23 mouse cellular contexts compared by ENCODE assay signal in the genomic region with DNA sequence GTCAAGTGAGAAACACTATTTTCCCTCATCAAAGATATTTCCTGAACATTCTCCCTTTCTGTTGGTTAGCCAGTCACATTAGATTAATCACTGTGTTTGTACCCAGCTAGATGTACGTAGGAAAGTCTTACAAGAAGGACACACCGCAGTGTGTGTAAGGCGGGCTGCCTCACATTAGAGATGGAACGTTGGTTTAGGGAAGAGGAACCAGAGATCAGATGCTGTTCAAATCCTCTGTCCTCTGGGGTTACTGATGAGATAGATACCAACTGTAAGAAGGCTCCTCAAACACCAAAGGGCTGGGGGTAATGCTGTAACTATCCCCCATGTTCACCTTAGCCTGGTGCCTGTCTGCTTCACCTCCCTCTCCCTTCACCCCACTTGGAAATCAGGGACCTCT. TPM values are rescaled to one million over a fixed set of nuclear protein-coding genes. Genes with fewer than 3 reads are reported as not detected.
DNase-seq lines count a peak whose midpoint lies in the region; ATAC-seq and TF ChIP-seq lines count a peak whose summit lies in the region.
"Had no signal": no experiment of that assay in that cellular context is flagged by ENCODE, and none has a peak within 500 bp of the region (broad histone marks: within the 10 kb centered on the region; RNA-seq: fewer than 3 reads in every experiment).

No protein-coding gene starts in this region.

- H3K79me2 ChIP-seq in CH12.LX (replicated peaks; ENCODE audit: control insufficient read depth, extremely low read depth, insufficient read depth, poor library complexity, severe bottlenecking) (peaks cover 24% of the 10 kb centered on the region), MEL (ENCODE audit: control insufficient read depth, insufficient read depth, low read length, poor library complexity) (no peaks in the 10 kb centered on the region)

- no peak for ATAC-seq in monocyte, adult 5-6 weeks (replicated peaks; ENCODE audit: insufficient number of reproducible peaks, low FRiP score, low TSS enrichment, poor library complexity, severe bottlenecking)
- ATAC-seq: activated CD4-positive, CD25-positive, alpha-beta regulatory T cell, adult 4 months; CD4-positive, CD25-positive, alpha-beta regulatory T cell, adult 4 months; Patski had no signal

- no peak for TF ChIP-seq EP300 in CH12.LX (IDR thresholded peaks at IDR 0.05; ENCODE audit: low read length)
- peak; percentile 40 to 61; a peak in 2 of 4 replicates for TF ChIP-seq EP300 in MEL (IDR thresholded peaks at IDR 0.05; ENCODE audit: low read depth in 1 of 2, low read length in 2 of 2)

- peaks cover 10% of the 10 kb centered on the region for H3K9me3 ChIP-seq in CH12.LX (replicated peaks; ENCODE audit: low read length)
- no peaks in the 10 kb centered on the region for H3K9me3 ChIP-seq in MEL (replicated peaks; ENCODE audit: insufficient read depth, low read length)
- no peaks in the 10 kb centered on the region for H3K9me3 ChIP-seq in heart, embryonic 10.5 days
- H3K9me3 ChIP-seq: G1E had no signal

- peak overlapping the region; percentile 66 for H3K9ac ChIP-seq in CH12.LX (ENCODE audit: insufficient read depth, low read depth)
- peak overlapping the region; percentile 23; the same call in 1 of the 2 replicates for H3K9ac ChIP-seq in MEL (ENCODE audit: control insufficient read depth, low read depth, low read length, poor library complexity, severe bottlenecking)

- H3K4me2 ChIP-seq in CH12.LX (ENCODE audit: insufficient read depth, low read depth, poor library complexity, severe bottlenecking), result peak overlapping the region; percentile 75

- in situ Hi-C loops in CH12.LX (cut with MboI; ENCODE audit: low pct_ligation_motif_present, low pct_unique_long_range_greater_than_20kb, low sequenced_read_pairs), result no loop called here

- TF ChIP-seq RAD21 in CH12.LX (IDR thresholded peaks at IDR 0.05; ENCODE audit: low read depth, low read length) (no peak), MEL (IDR thresholded peaks at IDR 0.05; ENCODE audit: low read depth, low read length) (no peak)

- peaks cover 14 to 18% of the 10 kb centered on the region in 2 experiments for H3K36me3 ChIP-seq in CH12.LX (replicated peaks in 1 of 2; ENCODE audit: control insufficient read depth in 1 of 2, insufficient read depth in 1 of 2, low read length in 1 of 2)
- peaks cover 0 to 22% of the 10 kb centered on the region in 2 experiments; a peak in 2 of 4 replicates for H3K36me3 ChIP-seq in MEL (ENCODE audit: control insufficient read depth in 1 of 2, insufficient read depth in 2 of 2, low read length in 2 of 2)
- no peaks in the 10 kb centered on the region for H3K36me3 ChIP-seq in heart, embryonic 10.5 days
- H3K36me3 ChIP-seq: G1E had no signal

- dilution Hi-C loops in CH12.LX (cut with MboI; ENCODE audit: extremely low pct_ligation_motif_present, extremely low pct_unique_long_range_greater_than_20kb, low sequenced_read_pairs), result no loop called here

- TF ChIP-seq POLR2A in CH12.LX (IDR thresholded peaks at IDR 0.05; ENCODE audit: low read depth, low read length) (no peak), MEL (IDR thresholded peaks at IDR 0.05; ENCODE audit: control insufficient read depth in 1 of 2, insufficient read depth in 1 of 2, low read depth in 1 of 2, low read length in 2 of 2, poor library complexity in 1 of 2) (no peak)

- DNase-seq in CH12.LX (ENCODE audit: extremely low read depth) (no peak), MEL (ENCODE audit: low read depth, low spot score) (peak; percentile 52)
- DNase-seq in heart, embryonic 10.5 days (ENCODE audit: low spot score), result no peak
- DNase-seq: adrenal gland, adult 2 months; adrenal gland, adult 8-10 months; adrenal gland, postnatal 10 days; adrenal gland, postnatal 14 days; adrenal gland, postnatal 25 days; adrenal gland, postnatal 36 days; B cell, adult 2 months; cerebellum, adult 11 months; cerebellum, adult 11-12 months; cerebellum, adult 18-20 months; cerebellum, adult 2 months; cerebellum, adult 8-10 months had no signal

- H3K27ac ChIP-seq in CH12.LX (ENCODE audit: insufficient read depth, low read depth) (peak overlapping the region; percentile 98), MEL (ENCODE audit: control insufficient read depth, low read depth, low read length) (peak overlapping the region; percentile 29; the same call in 1 of the 2 replicates)
- H3K27ac ChIP-seq in heart, embryonic 10.5 days, result no peak overlapping the region

- H3K4me3 ChIP-seq in CH12.LX (replicated peaks in 1 of 3; ENCODE audit: low read depth in 2 of 3, low read length in 2 of 3, poor library complexity in 1 of 3) (peak overlapping the region in 2 of 3 experiments; percentile 10 to 39), MEL (ENCODE audit: control insufficient read depth in 1 of 2, insufficient read depth in 1 of 2, low read depth in 2 of 2, low read length in 2 of 2) (no peak overlapping the region)
- no peak overlapping the region for H3K4me3 ChIP-seq in heart, embryonic 10.5 days

- whole genome bisulfite sequencing in heart, embryonic 10.5 days, result 91% methylated on average over 4 of the region's 4 CpGs

- H3K27me3 ChIP-seq in CH12.LX (replicated peaks) (no peaks in the 10 kb centered on the region), MEL (ENCODE audit: control insufficient read depth in 1 of 2, insufficient read depth in 2 of 2, low read length in 2 of 2) (no peaks in the 10 kb centered on the region)
- H3K27me3 ChIP-seq in heart, embryonic 10.5 days (ENCODE audit: insufficient read depth, poor library complexity, severe bottlenecking), result peaks cover 6% of the 10 kb centered on the region; the same call in 1 of the 2 replicates

- TF ChIP-seq CTCF in CH12.LX (conservative IDR thresholded peaks at IDR 0.05 in 1 of 2, IDR thresholded peaks at IDR 0.05 in 1 of 2; ENCODE audit: low read depth in 2 of 2, low read length in 2 of 2) (no peak), MEL (IDR thresholded peaks at IDR 0.05 in 2 of 3, conservative IDR thresholded peaks at IDR 0.05 in 1 of 3; ENCODE audit: control insufficient read depth in 1 of 3, insufficient read depth in 1 of 3, low read depth in 2 of 3, low read length in 3 of 3, poor library complexity in 1 of 3, severe bottlenecking in 1 of 3) (no peak)

- H3K4me1 ChIP-seq in CH12.LX (ENCODE audit: control insufficient read depth in 1 of 2, insufficient read depth in 2 of 2), result peaks cover 45 to 79% of the 10 kb centered on the region in 2 experiments
- H3K4me1 ChIP-seq in MEL (ENCODE audit: control insufficient read depth in 1 of 2, insufficient read depth in 2 of 2, low read length in 2 of 2), result peaks cover 15 to 30% of the 10 kb centered on the region in 2 experiments
- H3K4me1 ChIP-seq in heart, embryonic 10.5 days, result no peaks in the 10 kb centered on the region

TF ChIP-seq in CH12.LX, 34 proteins besides CTCF, POLR2A, EP300 and RAD21 (continues in another document):
- TF ChIP-seq TCF12 (IDR thresholded peaks at IDR 0.05; ENCODE audit: low read depth, low read length) (0 out of 2 replicates have a peak, but pooled peaks have one; percentile 3), E2F4 (IDR thresholded peaks at IDR 0.05; ENCODE audit: insufficient replicate concordance, low read depth, low read length) (no peak), ZKSCAN1 (IDR thresholded peaks at IDR 0.05; ENCODE audit: borderline replicate concordance, low read depth, low read length) (no peak), CHD1 (IDR thresholded peaks at IDR 0.05; ENCODE audit: low read depth, low read length) (0 out of 2 replicates have a peak, but pooled peaks have one; percentile 57)

TF ChIP-seq in MEL, 35 proteins besides CTCF, POLR2A, EP300 and RAD21:
- TF ChIP-seq MYB (IDR thresholded peaks at IDR 0.05; ENCODE audit: low read depth, low read length) (0 out of 2 replicates have a peak, but pooled peaks have one; percentile 27), MXI1 (IDR thresholded peaks at IDR 0.05; ENCODE audit: low read depth, low read length) (no peak), TBP (IDR thresholded peaks at IDR 0.05; ENCODE audit: low read depth, low read length) (0 out of 2 replicates have a peak, but pooled peaks have one; percentile 29)
TF ChIP-seq in MEL: peak in this region for 2.

RNA-seq across cellular contexts. Expression of a gene that starts 19.7 kb away (rescaled TPM):
- total RNA-seq in CH12.LX (2012; rRNA removed) (252 and 321 TPM in 2 replicates), CH12.LX (2014; rRNA removed) (106 and 123 TPM in 2 replicates), MEL (2012; rRNA removed) (2.0 and 2.5 TPM in 2 replicates)
- polyA plus RNA-seq in CH12.LX (2012; ENCODE audit: insufficient read length, low read depth) (129 and 137 TPM in 2 replicates), MEL (2012; ENCODE audit: insufficient read depth in 1 of 2, insufficient read length in 2 of 2, low read depth in 1 of 2, low replicate concordance in 2 of 2, missing spikeins in 1 of 2) (1 to 10 TPM in 1 of 2 experiments, not detected in 1; 3.4 TPM)
- polyA plus RNA-seq in heart, embryonic 10.5 days (2016; fragmentation: Nextera tagmentation; extraction: Ambion mirVana), result 5.7 and 7.0 TPM in 2 replicates
- 0.57 to 1.3 TPM (median 1.2 TPM) in 3 replicates for total RNA-seq in monocyte, adult 5-6 weeks (2017)

RNA-seq across cellular contexts. Expression of a gene that starts 24.8 kb away (rescaled TPM):
- total RNA-seq in CH12.LX (2012; rRNA removed) (483 and 965 TPM in 2 replicates), CH12.LX (2014; rRNA removed) (261 and 321 TPM in 2 replicates), MEL (2012; rRNA removed) (not detected in 2 replicates)
- polyA plus RNA-seq in CH12.LX (2012; ENCODE audit: insufficient read length, low read depth) (121 and 137 TPM in 2 replicates), MEL (2012; ENCODE audit: insufficient read depth in 1 of 2, insufficient read length in 2 of 2, low read depth in 1 of 2, low replicate concordance in 2 of 2, missing spikeins in 1 of 2) (not detected)
- polyA plus RNA-seq in heart, embryonic 10.5 days (2016; fragmentation: Nextera tagmentation; extraction: Ambion mirVana), result not detected in 2 replicates
- not detected in 3 replicates for total RNA-seq in monocyte, adult 5-6 weeks (2017)
- total RNA-seq: adrenal gland, adult 18-20 months; adrenal gland, adult 2 months; adrenal gland, adult 8-10 months; adrenal gland, postnatal 10 days; adrenal gland, postnatal 14 days; adrenal gland, postnatal 25 days; adrenal gland, postnatal 36 days; adrenal gland, postnatal 4 days; G1E had no signal
- polyA plus RNA-seq: adrenal gland, adult 2 months; C2C12; G1E; Patski had no signal

RNA-seq across cellular contexts. Expression of a gene that starts 37.2 kb away (rescaled TPM):
- 0.42 and 0.89 TPM in 2 replicates for total RNA-seq in CH12.LX (2012; rRNA removed)
- total RNA-seq in CH12.LX (2014; rRNA removed), result 0.09 TPM in 1 of 2 replicates, not detected in the other
- polyA plus RNA-seq in CH12.LX (2012; ENCODE audit: insufficient read length, low read depth), result 2.0 and 2.1 TPM in 2 replicates
- 0.35 and 0.62 TPM in 2 replicates for total RNA-seq in MEL (2012; rRNA removed)
- 1 to 10 TPM in 1 of 2 experiments, not detected in 1; 6.4 TPM for polyA plus RNA-seq in MEL (2012; ENCODE audit: insufficient read depth in 1 of 2, insufficient read length in 2 of 2, low read depth in 1 of 2, low replicate concordance in 2 of 2, missing spikeins in 1 of 2)
- polyA plus RNA-seq in heart, embryonic 10.5 days (2016; fragmentation: Nextera tagmentation; extraction: Ambion mirVana), result 9.1 and 14.7 TPM in 2 replicates
- 0.58 to 1.4 TPM in 2 of 3 replicates, not detected in the other for total RNA-seq in monocyte, adult 5-6 weeks (2017)

RNA-seq across cellular contexts. Expression of a gene that starts 46.5 kb away (rescaled TPM):
- total RNA-seq in CH12.LX (2012; rRNA removed) (7.2 and 9.7 TPM in 2 replicates), CH12.LX (2014; rRNA removed) (6.8 and 7.1 TPM in 2 replicates), MEL (2012; rRNA removed) (3.2 and 3.8 TPM in 2 replicates)
- polyA plus RNA-seq in CH12.LX (2012; ENCODE audit: insufficient read length, low read depth) (33.9 and 36.9 TPM in 2 replicates), MEL (2012; ENCODE audit: insufficient read depth in 1 of 2, insufficient read length in 2 of 2, low read depth in 1 of 2, low replicate concordance in 2 of 2, missing spikeins in 1 of 2) (10 to 100 TPM in 1 of 2 experiments, not detected in 1; 20.7 TPM)
- polyA plus RNA-seq in heart, embryonic 10.5 days (2016; fragmentation: Nextera tagmentation; extraction: Ambion mirVana), result 0.68 and 2.2 TPM in 2 replicates
- 32.3 to 86.7 TPM (median 48.3 TPM) in 3 replicates for total RNA-seq in monocyte, adult 5-6 weeks (2017)
- polyA plus RNA-seq: C2C12 had no signal

Comparison
In these comparisons a context has a peak if more than half of its experiments do, and no peak if none do; other contexts are left out.
1. H3K4me3 ChIP-seq: peak in CH12.LX (2 of 3); none in MEL (0 of 2) and heart, embryonic 10.5 days (single experiment).
2. RNA of a gene that starts 19.7 kb away (total RNA-seq): 106 to 321 TPM in CH12.LX; 2.0 to 2.5 TPM in MEL and 0.57 to 1.3 TPM in monocyte, adult 5-6 weeks; every median in the first group is over 10 times any median in the second.
3. RNA of a gene that starts 24.8 kb away (total RNA-seq): 261 to 965 TPM in CH12.LX; not detected in MEL and not detected in monocyte, adult 5-6 weeks; every median in the first group is over 100 times any median in the second.